8 mouse cellular contexts compared by ENCODE assay signal in the genomic region with DNA sequence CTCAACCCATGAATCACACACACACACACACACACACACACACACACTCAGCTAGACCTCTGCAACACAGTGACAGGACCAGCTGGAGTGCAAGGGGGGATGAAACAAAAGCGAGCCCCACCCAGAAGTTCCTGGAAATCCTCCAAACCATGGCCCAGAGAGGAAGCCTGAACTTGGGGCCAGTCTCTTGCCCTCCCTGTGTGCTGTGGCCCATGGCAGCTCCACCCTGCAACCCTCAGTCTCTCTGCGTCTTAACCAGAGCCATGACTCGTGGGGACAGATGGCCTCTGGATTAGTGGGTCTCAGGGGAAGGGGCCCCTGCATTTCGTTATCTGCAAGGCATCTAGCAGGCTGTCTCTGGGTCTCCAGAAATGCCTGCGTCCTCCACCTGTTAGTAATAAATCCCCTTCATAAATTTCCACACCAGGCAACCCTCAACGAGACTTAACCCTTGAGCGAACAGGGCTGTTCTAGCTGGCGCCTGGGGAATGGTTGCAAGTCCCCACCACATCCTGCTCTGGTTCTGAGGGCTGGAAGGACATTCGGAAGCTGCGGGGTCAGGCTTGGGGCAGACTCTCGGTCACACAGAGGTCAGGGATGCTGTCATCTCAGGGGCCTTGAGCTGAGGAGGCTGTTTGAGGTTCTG. TPM values are rescaled to one million over a fixed set of nuclear protein-coding genes. Genes with fewer than 3 reads are reported as not detected.
DNase-seq lines count a peak whose midpoint lies in the region; ATAC-seq lines count a peak whose summit lies in the region.

No protein-coding gene starts in this region.

- ATAC-seq in embryonic facial prominence, embryonic 15.5 days (ENCODE audit: insufficient number of reproducible peaks, low FRiP score, low TSS enrichment, low read depth), result peak; percentile 78
- peak; percentile 36; the same call in 1 of the 2 replicates for ATAC-seq in megakaryocyte-erythroid progenitor cell, adult 5-6 weeks (replicated peaks; ENCODE audit: low FRiP score, low TSS enrichment, poor library complexity, severe bottlenecking)

- 16% methylated on average over 11 of the region's 11 CpGs for WGBS in embryonic facial prominence, embryonic 15.5 days

- DNase-seq in 416B (ENCODE audit: low read depth), result peak; percentile 86
- peak; percentile 63 for DNase-seq in CD4-positive, CD25-positive, alpha-beta regulatory T cell, adult 2 months (ENCODE audit: low read depth, low spot score)
- DNase-seq in kidney, adult 9 months, result peak; percentile 64
- no peak for DNase-seq in adipocyte (ENCODE audit: low spot score)
- DNase-seq in frontal cortex, postnatal 36 days (ENCODE audit: low spot score in 2 of 2), result no peak
- DNase-seq in ovary, postnatal 14 days (ENCODE audit: low spot score), result no peak

- no peaks in the 10 kb centered on the region for H3K27me3 ChIP-seq in embryonic facial prominence, embryonic 15.5 days

- H3K27ac ChIP-seq in embryonic facial prominence, embryonic 15.5 days (replicated peaks), result no peak overlapping the region

- no peak overlapping the region for H3K9ac ChIP-seq in embryonic facial prominence, embryonic 15.5 days

- H3K4me2 ChIP-seq in embryonic facial prominence, embryonic 15.5 days (replicated peaks), result no peak overlapping the region

- no peaks in the 10 kb centered on the region for H3K36me3 ChIP-seq in embryonic facial prominence, embryonic 15.5 days

- H3K4me3 ChIP-seq in embryonic facial prominence, embryonic 15.5 days (replicated peaks), result no peak overlapping the region

- H3K9me3 ChIP-seq in embryonic facial prominence, embryonic 15.5 days (replicated peaks), result no peaks in the 10 kb centered on the region

- peaks cover 72% of the 10 kb centered on the region for H3K4me1 ChIP-seq in embryonic facial prominence, embryonic 15.5 days

RNA-seq across cellular contexts. Expression of a gene that starts 24.6 kb away (rescaled TPM):
- polyA plus RNA-seq in embryonic facial prominence, embryonic 15.5 days (2015; fragmentation: Nextera tagmentation; extraction: Ambion mirVana), result 25.3 and 26.2 TPM in 2 replicates
- total RNA-seq in megakaryocyte-erythroid progenitor cell, adult 5-6 weeks (2014; fragmentation: Nextera tagmentation), result 0.30 TPM in 1 of 2 replicates, not detected in the other
- not detected in 2 replicates for total RNA-seq in megakaryocyte-erythroid progenitor cell, adult 5-6 weeks (2017)

Comparison
In these comparisons a context has a peak if more than half of its experiments do, and no peak if none do; other contexts are left out.
1. DNase-seq: peak in 416B (single experiment), CD4-positive, CD25-positive, alpha-beta regulatory T cell, adult 2 months (single experiment) and kidney, adult 9 months (single experiment); none in adipocyte (single experiment), frontal cortex, postnatal 36 days (0 of 2) and ovary, postnatal 14 days (single experiment).